Mouse (Mus musculus): Measurements from ENCODE around the gene Ccr2.
"Not testable (repeated sequence)": the region's sequence is repeated elsewhere in the genome, so short reads cannot be mapped to it uniquely, and the experiment has no call there.

Gene Ccr2

GRCm38 (mm10) chr9:124101723-124102122 is at the start of gene Ccr2:
Ccr2 (plus strand) TSS chr9:124101950.
- no peak for DNase-seq

- DNase-seq, result no peak
These were observed 48.2 kb upstream of the Ccr2 start for GRCm38 (mm10) chr9:124053532-124053931.

- no peak for DNase-seq
These were observed 45.5 kb upstream of the Ccr2 start for GRCm38 (mm10) chr9:124056158-124056709.

GRCm38 (mm10) chr9:124059660-124060352 is 41.9 kb upstream of the Ccr2 start:
- DNase-seq, result no peak

GRCm38 (mm10) chr9:124061474-124062432 is 40.0 kb upstream of the Ccr2 start:
- DNase-seq, result not testable (repeated sequence)

GRCm38 (mm10) chr9:124066572-124067103 is 35.1 kb upstream of the Ccr2 start:
- no peak for DNase-seq

- DNase-seq, result no peak
These were observed 33.4 kb upstream of the Ccr2 start for GRCm38 (mm10) chr9:124068098-124069058.

- DNase-seq, result no peak
These were observed 30.2 kb upstream of the Ccr2 start for GRCm38 (mm10) chr9:124071506-124071905.

- DNase-seq, result no peak
These were observed 21.9 kb upstream of the Ccr2 start for GRCm38 (mm10) chr9:124079803-124080202.

GRCm38 (mm10) chr9:124080471-124080870 is 21.3 kb upstream of the Ccr2 start:
- DNase-seq, result not testable (repeated sequence)

- no peak for DNase-seq
These were observed 11.3 kb upstream of the Ccr2 start for GRCm38 (mm10) chr9:124090441-124090840.

GRCm38 (mm10) chr9:124099127-124099526 is 2.6 kb upstream of the Ccr2 start:
- DNase-seq, result no peak

- DNase-seq, result no peak
These were observed 1.4 kb upstream of the Ccr2 start for GRCm38 (mm10) chr9:124100357-124100756.

- DNase-seq, result no peak
These were observed 1.4 kb downstream of the Ccr2 start for GRCm38 (mm10) chr9:124103199-124103598.

- DNase-seq, result no peak
These were observed 3.4 kb downstream of the Ccr2 start for GRCm38 (mm10) chr9:124105196-124105595.

GRCm38 (mm10) chr9:124107232-124107631 is 5.5 kb downstream of the Ccr2 start:
- no peak for DNase-seq

- DNase-seq, result no peak
These were observed 6.8 kb downstream of the Ccr2 start for GRCm38 (mm10) chr9:124108356-124109127.

GRCm38 (mm10) chr9:124111997-124112396 is 10.2 kb downstream of the Ccr2 start:
- no peak for DNase-seq

GRCm38 (mm10) chr9:124112591-124113239 is 11.0 kb downstream of the Ccr2 start:
- no peak for DNase-seq

GRCm38 (mm10) chr9:124113777-124114176 is 12.0 kb downstream of the Ccr2 start:
- no peak for DNase-seq

GRCm38 (mm10) chr9:124118489-124118888 is 16.7 kb downstream of the Ccr2 start:
- no peak for DNase-seq

All from cerebellum, postnatal 10 days (tissue).